Mouse (Mus musculus) 3T3-L1 (cell line): Measurements from ENCODE around the gene Thra.
A peak's percentile ranks its signal among the peaks of the same experiment; 100 is the strongest.

Experiments
- DNase-seq: peaks from one replicate; pipeline ENCODE4 v3.0.0-alpha.2; 2015; ENCODE audit warnings: low read depth, low spot score

Gene Thra

DNA sequence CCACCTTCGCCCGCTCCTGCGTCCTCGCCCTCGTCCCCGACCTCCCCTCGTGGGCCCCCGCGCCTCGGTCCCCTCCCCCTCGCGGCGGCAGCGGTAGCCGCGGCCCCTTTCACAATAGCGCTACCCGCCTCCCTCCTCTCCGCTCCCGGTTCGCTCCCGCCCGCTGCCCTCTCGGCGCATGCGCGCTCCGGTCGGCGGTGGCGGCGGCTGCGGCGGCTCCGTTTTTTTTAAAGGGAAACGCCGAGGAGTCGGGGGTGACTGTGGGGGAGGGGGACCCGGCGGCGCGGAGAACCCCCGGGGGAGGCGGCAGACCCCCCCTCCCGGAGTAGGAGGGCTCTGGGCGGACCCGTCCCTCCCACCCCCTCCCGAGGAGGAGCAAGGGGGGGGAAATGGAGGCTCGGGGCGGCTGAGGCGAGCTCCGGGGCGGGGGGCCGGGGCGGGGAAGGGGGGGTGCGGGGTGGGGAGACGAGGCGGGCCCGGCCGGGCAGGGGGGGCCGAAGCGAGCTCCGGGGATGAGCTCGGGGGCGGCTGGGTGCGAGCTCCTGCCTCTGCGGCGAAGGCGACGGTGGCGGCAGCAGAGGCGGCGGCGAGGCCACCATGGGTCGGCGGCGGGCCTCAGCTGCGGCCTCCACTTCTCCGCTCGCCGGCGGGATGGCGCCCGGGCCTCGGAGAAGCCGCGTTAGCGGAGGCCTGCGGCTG is 54.7 kb downstream of the Thra start, which contains the start of gene Msl1:
Gene Msl1, plus strand, starts transcription at position 502 of the 699 bp plus-strand sequence.
- peak; percentile 76 for DNase-seq

GRCm38 (mm10) chr11:98795714-98796514 is 55.5 kb downstream of the Thra start:
- peak; percentile 58 for DNase-seq

DNA sequence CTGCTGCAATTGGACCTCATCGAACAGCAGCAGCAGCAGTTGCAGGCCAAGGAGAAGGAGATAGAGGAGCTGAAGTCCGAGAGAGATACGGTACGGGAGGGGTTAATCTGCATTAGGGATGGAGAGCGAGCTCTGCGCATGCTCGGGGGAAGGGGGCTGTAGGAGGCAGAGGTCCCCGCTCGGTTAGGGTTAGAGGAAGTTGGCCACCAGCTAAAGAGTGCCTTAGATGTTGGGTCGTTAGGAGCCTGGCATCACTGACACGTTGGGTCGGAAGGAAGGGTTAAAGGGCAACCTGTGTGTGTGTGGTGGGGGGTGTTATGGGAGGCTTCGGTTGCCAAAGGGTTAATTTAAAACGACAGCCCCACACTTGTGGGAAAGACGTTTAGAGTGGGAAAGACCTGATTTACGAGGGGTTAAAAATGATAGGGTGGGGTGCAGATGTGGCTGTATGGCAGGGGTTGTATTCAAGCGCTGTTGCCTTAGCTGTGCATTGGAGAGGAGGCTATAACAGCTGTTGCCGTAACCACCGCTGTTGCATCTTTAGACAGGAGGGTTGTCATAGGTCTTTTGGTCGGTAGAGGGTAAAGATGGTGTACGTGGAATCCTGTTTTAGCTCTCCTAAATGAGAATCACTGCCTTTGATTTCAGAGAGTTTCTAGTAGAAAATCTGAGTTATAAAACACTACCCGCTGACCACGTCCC is 56.2 kb downstream of the Thra start:
- peak; percentile 70 for DNase-seq

DNA sequence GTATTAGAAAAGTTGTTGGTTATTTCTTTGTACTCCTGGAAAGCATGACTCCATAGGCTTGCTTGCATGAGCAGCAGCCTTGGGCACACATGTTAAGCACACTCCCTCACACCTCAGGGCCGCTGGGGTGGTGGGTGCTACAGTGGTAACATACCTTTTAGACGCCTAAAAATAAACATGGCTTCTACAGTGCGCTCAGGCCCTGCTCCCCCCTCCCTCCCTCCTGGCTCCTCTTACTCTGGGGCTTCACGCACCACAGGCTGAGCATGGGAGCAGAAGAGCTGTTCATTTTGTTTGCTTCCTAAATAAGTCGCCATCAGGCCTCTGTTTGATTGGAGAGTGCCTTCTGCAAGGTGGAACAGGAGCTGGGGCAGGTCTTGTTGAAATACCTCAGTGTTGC is 56.9 kb downstream of the Thra start:
- no peak for DNase-seq

DNA sequence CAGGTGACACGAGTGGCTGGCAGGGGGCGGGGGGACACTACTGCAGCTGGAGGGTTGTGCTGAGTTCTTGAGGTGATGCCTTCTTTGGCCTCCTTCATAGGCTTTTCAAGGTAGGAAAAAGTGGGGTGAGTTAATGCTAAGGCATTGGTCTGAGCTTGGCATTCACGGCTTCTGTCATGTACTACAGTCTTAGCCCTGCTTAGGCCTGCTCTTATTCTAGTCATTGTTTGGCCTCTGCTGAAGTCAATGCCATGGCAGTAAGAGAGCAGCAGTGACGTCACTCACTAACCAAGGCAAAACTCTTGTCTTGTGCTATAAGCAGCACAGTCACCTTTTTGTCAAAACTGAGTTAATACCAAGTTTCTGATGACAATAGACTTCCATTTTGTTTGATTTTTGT is 57.5 kb downstream of the Thra start:
- no peak for DNase-seq

DNA sequence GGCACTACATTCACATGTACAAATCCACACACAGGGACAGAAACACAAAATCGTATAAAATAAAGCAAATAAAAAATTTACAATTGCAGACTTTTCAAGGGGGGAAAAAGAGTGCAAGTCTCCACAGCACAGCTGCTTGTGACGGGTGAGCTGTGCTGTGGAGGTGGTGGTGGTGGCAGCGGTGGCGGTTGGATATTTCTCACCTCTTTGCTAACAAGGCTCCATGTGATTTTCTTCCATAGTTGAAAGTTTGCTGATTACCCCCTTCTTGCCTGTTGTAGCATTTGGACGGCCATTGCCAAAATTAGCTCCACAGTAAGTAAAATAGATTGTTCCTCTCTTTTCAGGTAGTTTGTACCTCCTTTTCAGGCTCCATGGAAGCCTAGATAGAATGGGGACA is 64.2 kb downstream of the Thra start, which contains the start of gene Casc3:
Gene Casc3, plus strand, starts transcription at position 301 of the 400 bp plus-strand sequence.
- DNase-seq, result no peak

GRCm38 (mm10) chr11:98808417-98808816 is 68.0 kb downstream of the Thra start:
- no peak for DNase-seq

- peak; percentile 97 for DNase-seq
These were observed 69.2 kb downstream of the Thra start for GRCm38 (mm10) chr11:98809457-98810290.

DNA sequence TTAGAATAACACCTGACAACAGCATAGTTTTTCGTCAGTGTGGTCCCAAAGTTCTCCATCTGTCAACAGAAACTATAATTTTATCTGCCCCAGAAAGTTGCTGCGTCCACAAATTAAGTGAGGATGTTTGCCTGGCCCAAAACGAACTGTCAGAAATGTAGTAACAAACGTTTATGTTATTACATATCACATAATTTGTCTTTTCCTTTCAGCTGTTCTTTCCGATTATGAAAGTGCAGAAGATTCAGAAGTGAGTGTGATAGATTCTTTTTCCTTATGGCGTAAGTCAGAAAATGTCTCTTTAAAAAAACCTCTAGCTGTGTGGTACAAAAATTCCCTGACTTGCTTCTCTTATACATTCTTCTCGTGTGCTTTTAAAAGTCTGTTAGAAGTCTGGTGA is 70.2 kb downstream of the Thra start:
- no peak for DNase-seq

DNA sequence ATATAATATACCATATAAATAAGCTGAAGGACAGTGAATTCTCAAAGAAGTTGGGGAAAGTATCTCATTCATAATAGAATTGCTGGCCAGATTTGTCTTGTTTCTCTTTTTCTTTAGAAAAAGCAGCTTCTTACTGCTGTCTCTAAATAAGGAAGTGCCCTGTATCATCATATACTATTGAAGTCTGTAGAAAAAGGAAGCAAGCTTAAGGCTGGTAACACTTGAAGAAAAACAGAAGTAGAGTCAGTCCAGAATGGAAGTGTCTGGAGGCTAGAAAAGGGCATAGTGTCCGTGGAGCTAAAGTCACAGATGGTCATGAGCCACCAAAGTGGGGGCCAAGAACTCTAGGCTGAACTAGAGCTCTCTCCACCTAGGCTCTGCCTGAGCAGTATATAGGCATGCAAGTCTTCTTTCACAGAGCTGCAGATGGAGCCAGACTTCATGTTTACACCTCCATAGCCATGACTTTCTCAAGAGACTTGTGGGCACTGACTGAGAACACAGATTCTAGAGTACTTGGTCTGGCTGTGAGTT is 76.3 kb downstream of the Thra start:
- DNase-seq, result no peak
